Mouse (Mus musculus) cortical plate, adult 2 months (tissue): ENCODE measurements around the gene Gm37240.

Experiments
- CTCF ChIP-seq: fragments of 200-500 bp; IDR thresholded peaks from 2 replicates; pipeline ENCODE4 v1.5.1; 2011; ENCODE audit warnings: mild to moderate bottlenecking, control low read depth, low read length; ENCODE audit not compliant: insufficient read depth; ENCODE audit errors: extremely low read depth
- POLR2A ChIP-seq: fragments of 200-500 bp; IDR thresholded peaks from 2 replicates; pipeline ENCODE4 v1.6.1; 2011; ENCODE audit warnings: mild to moderate bottlenecking, low read length, control low read depth; ENCODE audit not compliant: insufficient read depth; ENCODE audit errors: extremely low read depth

DNA sequence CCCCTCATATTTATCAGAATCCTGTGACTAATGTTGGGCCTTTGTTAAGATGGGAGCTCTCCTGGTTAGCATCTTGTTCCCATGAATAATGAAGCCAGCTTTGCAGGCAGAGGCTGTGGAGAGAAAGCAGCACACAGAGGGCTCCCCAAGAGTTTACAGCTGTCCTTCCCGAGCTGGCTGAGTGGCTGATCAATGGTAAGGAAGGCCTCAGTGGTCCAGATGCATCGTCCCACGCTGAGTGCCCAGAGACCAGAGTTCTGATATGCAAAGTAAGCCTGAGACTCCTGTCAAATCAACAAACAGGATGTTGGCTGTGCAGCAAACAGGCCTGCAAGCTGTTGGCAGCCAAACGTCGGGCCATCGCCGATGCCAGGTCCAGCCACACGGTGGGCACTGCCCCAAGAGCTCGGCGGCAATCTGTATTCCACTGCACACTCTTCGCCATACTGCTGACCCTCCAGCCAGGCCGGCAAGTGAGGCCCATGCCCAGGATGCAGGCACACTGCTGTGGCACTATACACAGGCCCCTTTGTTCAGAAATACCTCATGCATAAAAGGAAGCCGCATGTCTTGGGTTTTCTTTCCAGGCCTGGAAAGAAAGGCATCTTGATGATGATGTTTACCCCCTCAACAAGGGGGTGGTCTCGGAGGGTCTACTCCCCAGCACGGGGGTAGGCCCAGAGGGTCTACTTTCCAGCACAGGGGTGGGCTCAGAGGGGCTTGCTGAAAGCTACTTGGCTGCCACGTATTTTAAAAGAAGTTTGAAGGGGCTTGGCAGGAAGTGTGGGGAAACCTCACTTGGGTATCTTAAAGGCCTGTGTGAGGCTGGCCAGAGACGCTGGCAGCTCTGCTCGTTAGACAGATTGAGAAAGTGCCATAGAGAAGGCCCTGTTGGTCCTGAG, 587.4 kb downstream of the Gm37240 start:
- TF ChIP-seq CTCF, result no peak
- TF ChIP-seq POLR2A, result no peak
